Mouse (Mus musculus) erythroblast, embryonic 14.5 days (primary cell): ENCODE measurements around the gene Trdmt1. TPM values are rescaled to one million over a fixed set of nuclear protein-coding genes. Genes with fewer than 3 reads are reported as not detected.

Source experiments
- H3K27me3 ChIP-seq: 2 replicates; pipeline ENCODE4 v1.6.1; 2012; ENCODE audit warnings: inconsistent platforms; ENCODE audit not compliant: control insufficient read depth
- H3K36me3 ChIP-seq: 2 replicates; pipeline ENCODE4 v1.6.1; 2012; ENCODE audit warnings: mild to moderate bottlenecking, inconsistent platforms; ENCODE audit not compliant: control insufficient read depth
- H3K4me1 ChIP-seq: 2 replicates; pipeline ENCODE4 v1.6.1; 2012; ENCODE audit warnings: inconsistent platforms; ENCODE audit not compliant: control insufficient read depth
- H3K4me3 ChIP-seq: replicated peaks from 2 replicates; pipeline ENCODE3; 2012; ENCODE audit warnings: moderate library complexity, mild to moderate bottlenecking, inconsistent platforms
- H3K9me3 ChIP-seq: 2 replicates; pipeline ENCODE4 v1.6.1; 2012; ENCODE audit warnings: low read length, inconsistent platforms, mixed read lengths; ENCODE audit not compliant: control insufficient read depth
- GATA1 ChIP-seq: IDR thresholded peaks from 2 replicates; pipeline ENCODE4 v1.6.1; 2012; ENCODE audit warnings: low read length, inconsistent platforms, mixed read lengths
- TAL1 ChIP-seq: IDR thresholded peaks from 3 replicates; pipeline ENCODE4 v1.6.1; 2012; ENCODE audit warnings: low read length, inconsistent platforms, mixed read lengths
- polyA plus RNA-seq: library from polyadenylated mRNA; stranded (reverse); fragments of >175 nt; gene quantifications from 2 replicates; pipeline ENCODE4 v1.2.3, GENCODE M21; 2012

The Trdmt1 gene
- polyA plus RNA-seq, 1 experiment: 0.05 TPM

GRCm38 (mm10) chr2:13491734-13492133 lies 52.7 kb downstream of the Trdmt1 start, which contains the start of gene Cubn:
Gene Cubn (minus strand): TSS chr2:13491813.
- no peak for TF ChIP-seq TAL1
- TF ChIP-seq GATA1: no peak
- no peaks in the 10 kb centered on the region for H3K4me1 ChIP-seq
- no peaks in the 10 kb centered on the region for H3K36me3 ChIP-seq
- H3K9me3 ChIP-seq: no peaks in the 10 kb centered on the region
- no peaks in the 10 kb centered on the region for H3K27me3 ChIP-seq
- no peak within 1 kb of the TSS for H3K4me3 ChIP-seq

- no peaks in the 10 kb centered on the region for H3K36me3 ChIP-seq
- H3K9me3 ChIP-seq: no peaks in the 10 kb centered on the region
- TF ChIP-seq TAL1 (no peak), GATA1 (no peak)
- no peak overlapping the region for H3K4me3 ChIP-seq
- no peaks in the 10 kb centered on the region for H3K4me1 ChIP-seq
- H3K27me3 ChIP-seq: no peaks in the 10 kb centered on the region
Measured at GRCm38 (mm10) chr2:13490480-13490879, 54.0 kb downstream of the Trdmt1 start.

GRCm38 (mm10) chr2:13486470-13486869 lies 58.0 kb downstream of the Trdmt1 start:
- no peak overlapping the region for H3K4me3 ChIP-seq
- no peaks in the 10 kb centered on the region for H3K27me3 ChIP-seq
- no peak for TF ChIP-seq GATA1
- TF ChIP-seq TAL1: no peak
- no peaks in the 10 kb centered on the region for H3K36me3 ChIP-seq
- H3K4me1 ChIP-seq: no peaks in the 10 kb centered on the region
- H3K9me3 ChIP-seq: no peaks in the 10 kb centered on the region

- TF ChIP-seq GATA1: no peak
- TF ChIP-seq TAL1: no peak
- H3K36me3 ChIP-seq: no peaks in the 10 kb centered on the region
- H3K4me3 ChIP-seq: no peak overlapping the region
- no peaks in the 10 kb centered on the region for H3K4me1 ChIP-seq
- H3K9me3 ChIP-seq: no peaks in the 10 kb centered on the region
- no peaks in the 10 kb centered on the region for H3K27me3 ChIP-seq
Measured at GRCm38 (mm10) chr2:13484566-13484965, 59.9 kb downstream of the Trdmt1 start.

DNA sequence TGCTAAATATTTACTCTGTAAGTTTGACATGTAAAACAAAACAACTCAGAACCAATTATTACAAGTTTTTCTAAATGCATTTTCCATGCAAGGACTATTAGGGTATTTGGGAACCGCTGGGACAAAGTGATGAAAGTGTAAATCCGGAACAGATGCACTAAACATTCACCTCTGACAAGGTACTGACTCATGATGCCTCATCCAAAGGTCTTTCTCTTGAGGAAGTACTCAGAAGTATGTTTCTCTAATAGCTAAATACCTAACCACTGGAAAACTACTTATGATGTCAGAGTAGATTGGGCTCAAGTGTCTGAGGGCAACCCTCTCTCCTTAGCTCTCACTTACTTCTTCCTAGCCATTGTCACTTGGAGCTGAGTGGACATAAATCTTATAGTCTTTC lies 63.7 kb downstream of the Trdmt1 start:
- Histone ChIP-seq H3K36me3 (no peaks in the 10 kb centered on the region), H3K4me1 (no peaks in the 10 kb centered on the region), H3K4me3 (no peak overlapping the region), H3K9me3 (no peaks in the 10 kb centered on the region), H3K27me3 (no peaks in the 10 kb centered on the region)
- TF ChIP-seq TAL1 (no peak), GATA1 (no peak)

- no peak overlapping the region for H3K4me3 ChIP-seq
- TF ChIP-seq TAL1: no peak
- TF ChIP-seq GATA1: no peak
- H3K27me3 ChIP-seq: no peaks in the 10 kb centered on the region
- no peaks in the 10 kb centered on the region; the same call in 1 of the 2 replicates for H3K4me1 ChIP-seq
- no peaks in the 10 kb centered on the region for H3K9me3 ChIP-seq
- no peaks in the 10 kb centered on the region for H3K36me3 ChIP-seq
Measured at GRCm38 (mm10) chr2:13479165-13479564, 65.3 kb downstream of the Trdmt1 start.

- TF ChIP-seq TAL1: no peak
- no peak for TF ChIP-seq GATA1
Measured at GRCm38 (mm10) chr2:13470108-13470507, 74.4 kb downstream of the Trdmt1 start.

DNA sequence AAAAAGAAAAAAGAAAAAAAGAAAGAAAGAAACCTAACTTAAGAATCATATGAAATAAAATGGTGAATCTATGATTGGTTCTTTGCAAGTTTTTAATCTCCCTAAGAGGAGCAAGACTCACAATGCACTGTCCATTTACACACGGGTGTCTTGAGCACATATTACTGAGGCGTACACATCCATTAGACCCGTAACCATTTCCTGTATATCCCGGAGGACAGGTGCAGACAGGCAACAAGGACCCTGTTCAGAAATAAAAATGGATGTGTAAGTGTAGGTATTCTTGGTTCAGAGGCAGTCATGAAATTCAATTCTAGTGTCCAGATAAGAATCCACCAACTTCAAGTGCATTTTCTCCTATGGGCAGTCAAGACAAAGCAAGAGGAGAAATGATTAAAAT lies 74.8 kb downstream of the Trdmt1 start:
- Histone ChIP-seq H3K4me3 (no peak overlapping the region), H3K9me3 (no peaks in the 10 kb centered on the region), H3K27me3 (no peaks in the 10 kb centered on the region), H3K36me3 (no peaks in the 10 kb centered on the region), H3K4me1 (no peaks in the 10 kb centered on the region)
- no peak for TF ChIP-seq TAL1
- no peak for TF ChIP-seq GATA1

More at GRCm38 (mm10) chr2:13470108-13470507, 74.4 kb downstream of the Trdmt1 start:
- Histone ChIP-seq H3K27me3 (no peaks in the 10 kb centered on the region), H3K4me3 (no peak overlapping the region), H3K9me3 (no peaks in the 10 kb centered on the region), H3K4me1 (no peaks in the 10 kb centered on the region; the same call in 1 of the 2 replicates), H3K36me3 (no peaks in the 10 kb centered on the region)

DNA sequence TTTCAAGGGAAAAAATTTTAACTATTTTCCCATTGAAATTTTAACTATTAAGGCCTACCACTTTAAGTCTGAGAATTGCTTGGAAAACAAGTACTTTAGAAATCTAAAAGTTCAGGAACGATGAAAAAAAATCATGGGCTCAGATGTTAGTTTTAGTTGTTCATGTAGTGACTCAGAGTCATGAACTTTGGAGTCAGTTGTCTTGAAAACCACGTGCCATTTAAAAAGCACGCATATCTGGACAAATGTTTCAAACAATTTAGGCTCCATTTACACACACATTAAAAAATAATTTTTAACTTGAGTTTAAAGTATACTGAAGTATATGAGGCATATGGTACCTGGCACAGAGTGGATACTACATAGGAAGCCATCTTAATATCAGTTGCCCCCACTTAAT lies 77.8 kb downstream of the Trdmt1 start:
- Histone ChIP-seq H3K36me3 (no peaks in the 10 kb centered on the region), H3K27me3 (no peaks in the 10 kb centered on the region), H3K9me3 (no peaks in the 10 kb centered on the region), H3K4me1 (no peaks in the 10 kb centered on the region), H3K4me3 (no peak overlapping the region)
- TF ChIP-seq GATA1 (no peak), TAL1 (no peak)

Other genes starting within 250 kb of the Trdmt1 start
- not detected in 2 replicates for gene Cubn, start 52.9 kb downstream of the Trdmt1 start, polyA plus RNA-seq
- 3.2 and 3.5 TPM in 2 replicates for gene Vim, start 29.3 kb upstream of the Trdmt1 start, polyA plus RNA-seq
- gene St8sia6, start 249.4 kb upstream of the Trdmt1 start, polyA plus RNA-seq: not detected in 2 replicates